Mouse (Mus musculus) CH12.LX (cell line): ENCODE measurements around the gene Nim1k.

ENCODE experiments used
- CTCF ChIP-seq, 2 experiments: IDR thresholded peaks in 1 of 2; conservative IDR thresholded peaks in 1 of 2; 2 replicates each; pipeline ENCODE4 v1.5.1; 2011 to 2012; ENCODE audit warnings: low read depth in 2 of 2, low read length in 2 of 2, improper control_type of control experiment in 1 of 2, inconsistent platforms in 1 of 2, mild to moderate bottlenecking in 1 of 2, moderate library complexity in 1 of 2
- GABPA ChIP-seq: IDR thresholded peaks from 2 replicates; pipeline ENCODE4 v1.6.1; 2012; ENCODE audit warnings: low read depth, low read length, improper control_type of control experiment, inconsistent platforms; ENCODE audit not compliant: insufficient replicate concordance
- MEF2A ChIP-seq: IDR thresholded peaks from 2 replicates; pipeline ENCODE4 v1.6.1; 2014; ENCODE audit warnings: low read depth, mild to moderate bottlenecking, inconsistent platforms, low read length, improper control_type of control experiment, borderline replicate concordance
- POLR2A ChIP-seq: IDR thresholded peaks from 2 replicates; pipeline ENCODE4 v1.6.1; 2011; ENCODE audit warnings: low read depth, mild to moderate bottlenecking, improper control_type of control experiment, low read length
- SMC3 ChIP-seq: IDR thresholded peaks from 2 replicates; pipeline ENCODE4 v1.6.1; 2011; ENCODE audit warnings: low read depth, low read length, improper control_type of control experiment
- USF1 ChIP-seq: IDR thresholded peaks from 2 replicates; pipeline ENCODE4 v1.6.1; 2014; ENCODE audit warnings: low read depth, mild to moderate bottlenecking, inconsistent platforms, low read length, improper control_type of control experiment

GRCm38 (mm10) chr13:119753859-119754634 lies 1.6 kb downstream of the Nim1k start:
- TF ChIP-seq USF1 (no peak), CTCF (conservative IDR thresholded peaks at IDR 0.05 in 1 of 2, IDR thresholded peaks at IDR 0.05 in 1 of 2; ENCODE audit: low read depth in 2 of 2, low read length in 2 of 2) (no peak), MEF2A (no peak), POLR2A (no peak), SMC3 (no peak), GABPA (no peak)
